Mouse (Mus musculus): ENCODE data around the gene Plk3. TPM values are rescaled to one million over a fixed set of nuclear protein-coding genes. Genes with fewer than 3 reads are reported as not detected.

Plk3 gene
- polyA plus RNA-seq, 3 experiments from 2014 or later, result 13.4 to 19.8 (median 18.8) TPM

DNA sequence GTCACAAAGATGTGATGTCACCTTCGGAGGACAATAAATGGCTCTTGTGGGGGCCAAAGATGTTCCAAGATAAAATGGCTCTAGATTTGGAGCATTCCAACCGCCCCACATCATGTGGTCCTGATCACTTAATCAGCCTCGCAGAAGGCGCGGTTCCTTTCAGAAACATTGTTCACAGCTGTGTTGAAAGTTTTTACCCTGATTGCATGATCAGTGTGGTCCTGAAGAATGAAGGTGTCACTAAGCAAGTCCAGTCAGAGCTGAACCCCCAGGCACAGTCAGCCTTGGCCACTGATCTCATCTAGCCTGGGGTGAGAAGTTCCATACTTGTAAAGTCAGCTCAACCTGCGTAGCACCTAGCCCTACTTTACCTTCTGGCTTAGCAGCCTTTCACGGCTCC is 15.8 kb downstream of the Plk3 start:
- no peak for ATAC-seq

DNA sequence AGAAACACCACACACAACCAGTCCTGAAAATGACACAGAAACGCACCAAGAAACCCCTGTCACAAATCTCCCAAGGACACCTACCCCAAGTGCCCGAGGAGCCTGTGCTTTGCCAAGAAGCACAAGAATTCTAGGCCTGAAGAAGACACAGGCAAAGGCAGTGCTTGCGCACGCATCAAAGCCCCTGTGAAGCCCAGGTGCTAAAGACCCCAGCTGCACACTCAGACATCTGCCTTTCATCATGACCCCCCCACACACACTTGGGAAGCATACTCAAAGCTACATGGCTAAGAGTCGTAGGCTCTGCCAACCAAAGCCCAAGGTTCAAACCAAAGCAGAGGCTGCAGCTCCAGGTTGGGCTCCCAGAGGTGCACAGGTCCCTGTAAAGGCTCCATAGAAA is 18.2 kb downstream of the Plk3 start:
- no peak for ATAC-seq

DNA sequence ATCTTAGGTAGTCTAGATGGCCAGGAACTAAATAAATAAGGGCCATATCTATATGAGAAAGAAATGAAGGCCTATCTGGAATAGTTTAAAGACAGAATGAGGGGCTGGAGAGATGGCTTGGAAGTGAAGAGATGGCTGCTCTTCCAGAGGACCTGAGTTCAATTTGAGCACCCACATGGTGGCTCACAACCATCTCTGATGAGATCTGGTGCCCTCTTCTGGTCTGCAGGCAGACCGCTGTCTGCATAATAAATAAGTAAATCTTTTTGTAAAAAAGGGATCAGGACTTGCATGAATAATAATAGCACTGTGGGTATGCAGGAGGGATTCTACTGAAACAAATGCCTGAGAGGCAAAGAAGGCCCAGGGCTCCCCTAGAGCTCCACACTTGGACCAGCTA is 20.5 kb downstream of the Plk3 start:
- no peak for ATAC-seq

DNA sequence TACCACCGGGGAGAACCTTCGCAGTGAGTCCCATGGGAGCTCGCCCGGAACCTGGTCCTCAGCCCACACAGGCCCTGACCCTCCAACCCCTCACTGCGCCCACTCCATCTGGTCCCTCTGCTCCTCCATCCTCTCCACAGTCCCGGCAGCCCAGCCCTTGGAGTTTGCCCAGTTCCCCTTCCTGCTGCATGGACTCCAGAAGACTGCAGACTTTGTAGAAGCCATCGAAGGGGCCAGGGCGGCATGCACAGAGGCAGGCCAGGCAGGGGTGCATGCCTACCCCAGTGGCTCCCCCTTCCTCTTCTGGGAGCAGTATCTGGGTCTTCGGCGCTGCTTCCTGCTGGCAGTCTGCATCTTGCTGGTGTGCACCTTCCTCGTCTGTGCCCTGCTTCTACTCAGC is 22.8 kb downstream of the Plk3 start:
- no peak for ATAC-seq

DNA sequence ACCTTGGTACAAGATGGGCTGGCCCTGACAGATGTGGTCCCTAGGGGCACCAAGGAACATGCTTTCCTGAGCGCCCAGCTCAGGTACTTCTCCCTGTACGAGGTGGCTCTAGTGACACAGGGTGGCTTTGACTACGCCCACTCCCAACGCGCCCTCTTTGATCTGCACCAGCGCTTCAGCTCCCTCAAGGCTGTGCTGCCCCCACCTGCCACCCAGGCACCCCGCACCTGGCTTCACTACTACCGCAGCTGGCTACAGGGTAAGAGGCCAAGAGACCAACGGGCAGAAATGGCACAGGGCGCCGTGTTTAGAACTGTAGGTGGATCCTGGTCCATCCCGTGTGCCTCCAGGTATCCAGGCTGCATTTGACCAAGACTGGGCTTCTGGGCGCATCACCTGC is 23.5 kb downstream of the Plk3 start:
- no peak for ATAC-seq

DNA sequence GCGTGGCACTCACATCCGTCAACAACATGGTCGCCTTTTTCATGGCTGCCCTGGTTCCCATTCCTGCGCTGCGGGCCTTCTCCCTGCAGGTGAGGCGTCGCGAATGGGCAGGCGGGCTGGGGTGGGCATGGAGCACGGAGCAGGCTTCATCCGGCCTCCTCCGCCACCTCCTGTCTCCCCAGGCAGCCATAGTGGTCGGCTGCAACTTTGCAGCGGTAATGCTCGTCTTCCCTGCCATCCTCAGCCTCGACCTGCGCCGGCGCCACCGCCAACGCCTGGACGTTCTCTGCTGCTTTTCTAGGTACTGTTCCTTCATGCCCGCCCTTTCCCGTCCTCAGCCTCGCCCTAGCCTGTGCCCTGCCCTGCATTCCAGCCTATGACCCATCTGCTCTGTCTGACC is 24.4 kb downstream of the Plk3 start:
- no peak for ATAC-seq

DNA sequence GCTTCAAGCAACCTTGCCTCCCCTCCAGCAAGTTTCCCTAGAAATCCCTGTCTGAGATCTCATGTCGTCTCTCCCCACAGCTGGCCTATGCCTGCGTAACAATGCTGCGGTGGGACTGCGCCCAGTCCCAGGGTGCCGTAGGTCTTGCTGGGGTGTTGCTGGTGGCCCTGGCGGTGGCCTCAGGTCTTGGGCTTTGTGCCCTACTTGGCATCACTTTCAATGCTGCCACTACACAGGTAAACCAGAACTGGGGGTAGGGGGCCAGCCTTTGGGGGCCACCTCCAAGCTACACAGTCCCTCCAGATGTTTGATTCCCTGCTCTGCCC is 25.3 kb downstream of the Plk3 start:
- ATAC-seq, result no peak

DNA sequence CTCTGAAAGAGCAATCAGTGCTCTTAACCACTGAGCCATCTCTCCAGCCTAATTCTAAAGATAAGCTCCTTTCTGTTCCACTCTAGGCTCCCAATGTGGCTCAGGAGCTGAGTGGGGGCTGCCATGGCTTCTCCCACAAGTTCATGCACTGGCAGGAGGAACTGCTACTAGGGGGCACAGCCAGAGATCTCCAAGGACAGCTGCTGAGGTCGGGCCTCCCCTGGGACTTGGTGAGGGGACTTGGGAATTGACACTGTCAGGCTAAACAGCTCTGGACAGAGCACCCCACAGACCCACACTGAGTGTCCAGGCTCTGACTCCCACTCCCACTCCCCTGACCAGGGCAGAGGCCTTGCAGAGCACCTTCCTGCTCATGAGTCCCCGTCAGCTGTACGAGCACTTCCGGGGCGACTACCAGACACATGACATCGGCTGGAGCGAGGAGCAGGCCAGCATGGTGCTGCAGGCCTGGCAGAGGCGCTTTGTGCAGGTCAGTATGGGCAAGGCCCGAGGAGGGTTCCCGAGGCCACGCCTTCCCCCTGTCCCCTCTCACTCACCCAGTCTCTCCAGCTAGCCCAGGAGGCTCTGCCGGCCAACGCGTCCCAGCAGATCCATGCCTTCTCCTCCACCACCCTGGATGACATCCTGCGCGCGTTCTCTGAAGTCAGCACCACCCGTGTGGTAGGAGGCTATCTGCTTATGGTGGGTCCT is 25.8 kb downstream of the Plk3 start:
- ATAC-seq, result no peak

DNA sequence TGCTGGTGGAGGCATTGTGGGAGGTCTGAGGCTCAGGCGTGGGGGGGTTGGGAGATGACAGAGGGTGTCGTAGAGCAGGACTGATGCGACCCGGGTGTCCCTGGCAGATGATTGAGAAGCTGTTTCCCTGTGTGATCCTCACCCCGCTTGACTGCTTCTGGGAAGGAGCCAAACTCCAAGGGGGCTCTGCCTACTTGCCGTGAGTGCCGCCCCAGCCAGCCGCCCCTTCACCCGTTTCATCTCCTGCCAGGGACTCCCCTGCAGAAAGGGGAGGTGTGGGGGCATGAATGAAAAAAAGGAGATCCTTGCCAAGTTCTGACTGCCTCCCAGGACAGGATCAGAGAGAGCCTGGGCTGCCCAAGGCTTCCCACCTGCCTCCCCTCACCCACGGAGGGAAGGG is 28.6 kb downstream of the Plk3 start:
- ATAC-seq, result no peak

DNA sequence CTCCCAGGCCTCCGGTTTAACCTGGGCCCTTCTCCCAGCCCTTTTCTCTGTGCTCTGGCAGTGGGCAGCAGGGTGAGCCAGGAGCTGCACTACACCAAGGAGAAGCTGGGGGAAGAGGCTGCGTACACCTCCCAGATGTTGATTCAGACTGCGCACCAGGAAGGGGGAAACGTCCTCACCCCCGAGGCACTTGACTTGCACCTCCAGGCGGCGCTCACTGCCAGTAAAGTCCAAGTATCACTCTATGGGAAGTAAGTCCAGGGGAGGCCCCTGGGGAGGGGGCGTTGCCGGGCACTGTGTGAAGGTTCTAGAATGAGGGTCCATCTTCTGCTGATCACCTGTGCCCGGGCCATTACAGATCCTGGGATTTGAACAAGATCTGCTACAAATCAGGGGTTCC is 29.1 kb downstream of the Plk3 start:
- no peak for ATAC-seq

DNA sequence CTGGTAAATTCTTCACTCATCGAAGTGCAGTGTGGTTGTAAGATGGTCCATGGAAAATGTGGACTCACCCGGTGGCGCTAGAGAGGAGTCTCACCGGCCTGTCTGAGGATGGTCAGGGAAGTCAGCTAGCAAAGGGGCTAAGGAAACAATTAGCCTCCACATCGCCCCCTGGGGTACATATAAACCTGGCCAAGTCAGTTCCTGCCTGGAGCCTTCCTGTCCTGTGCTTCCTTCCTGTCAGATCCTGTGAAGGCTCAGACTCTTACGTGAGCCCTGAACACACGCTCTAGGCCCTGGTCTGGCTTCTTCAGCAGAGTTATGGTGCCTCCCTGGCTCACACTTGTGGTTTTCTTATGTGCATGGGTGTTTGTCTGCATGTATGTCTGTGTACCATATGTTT is 32.5 kb downstream of the Plk3 start:
- ATAC-seq, result no peak

DNA sequence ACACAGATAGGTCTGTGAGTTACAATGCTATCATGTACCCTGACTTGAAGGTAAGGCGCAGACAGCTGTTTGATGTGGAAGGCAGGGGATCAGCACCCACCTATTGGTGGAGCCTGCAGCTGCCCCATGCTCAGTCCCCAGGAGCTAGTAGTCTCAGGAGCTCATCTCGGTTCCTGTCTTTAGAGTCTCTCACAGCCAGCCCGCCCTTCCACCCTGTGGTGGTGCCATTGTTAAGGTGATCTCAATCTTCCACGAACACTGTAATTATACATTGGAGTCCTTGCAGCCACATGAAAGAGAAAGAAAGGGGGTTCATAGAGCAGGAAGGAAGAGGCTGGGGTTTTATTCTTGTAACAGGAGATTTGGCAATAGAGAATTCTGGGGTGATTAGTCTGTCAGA is 33.7 kb downstream of the Plk3 start:
- ATAC-seq, result no peak

DNA sequence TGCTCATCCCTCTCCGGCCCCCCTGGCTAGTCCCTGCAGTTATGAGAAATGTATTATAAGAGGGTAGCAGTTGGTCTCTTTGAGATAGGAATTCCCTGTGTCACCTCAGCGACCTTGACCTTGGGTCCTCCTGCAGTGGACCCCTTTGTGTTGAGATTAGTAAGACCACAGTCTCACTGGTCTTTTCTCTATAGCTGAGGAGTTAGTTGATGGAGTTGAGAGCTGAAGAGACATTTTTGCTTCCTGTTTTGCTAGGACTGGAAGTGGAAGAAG is 35.1 kb downstream of the Plk3 start:
- ATAC-seq, result no peak

DNA sequence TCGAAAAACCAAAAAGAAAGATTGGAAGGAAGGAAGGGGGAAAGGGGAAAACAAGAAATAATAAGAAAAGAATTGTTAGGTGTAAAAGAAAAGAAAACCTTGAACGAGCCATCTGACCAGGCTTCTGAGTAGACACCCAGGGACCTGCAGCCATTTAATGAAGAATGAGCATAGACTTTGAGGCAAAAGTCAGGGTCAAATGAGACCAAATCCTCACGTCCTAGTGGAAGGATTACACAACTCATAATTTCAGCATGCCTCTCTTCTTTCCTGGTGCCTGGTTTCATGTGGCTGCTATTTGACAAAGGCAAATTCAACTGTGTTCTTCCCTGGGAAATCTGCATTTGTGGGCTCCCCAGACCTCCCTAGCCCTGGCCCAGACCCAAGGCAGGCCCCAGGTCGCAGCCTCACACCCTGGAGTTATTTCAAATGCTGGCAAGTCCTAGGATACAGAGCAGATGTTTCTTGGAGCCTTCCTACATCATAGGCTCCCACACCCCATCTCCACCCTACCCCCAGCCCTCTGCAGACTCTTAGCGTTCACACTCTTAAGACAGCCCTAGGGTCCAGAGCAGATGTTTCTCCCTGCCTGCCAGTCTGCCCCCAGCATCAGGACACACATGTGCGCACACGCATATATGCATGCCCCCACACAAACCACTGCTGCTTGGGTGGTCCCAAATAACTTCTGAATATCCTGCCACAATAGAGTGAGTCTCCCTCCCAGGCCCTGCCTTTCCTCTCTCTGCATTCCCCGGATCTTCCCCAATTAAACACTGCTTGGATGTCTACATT is 35.6 kb downstream of the Plk3 start:
- ATAC-seq, result no peak

DNA sequence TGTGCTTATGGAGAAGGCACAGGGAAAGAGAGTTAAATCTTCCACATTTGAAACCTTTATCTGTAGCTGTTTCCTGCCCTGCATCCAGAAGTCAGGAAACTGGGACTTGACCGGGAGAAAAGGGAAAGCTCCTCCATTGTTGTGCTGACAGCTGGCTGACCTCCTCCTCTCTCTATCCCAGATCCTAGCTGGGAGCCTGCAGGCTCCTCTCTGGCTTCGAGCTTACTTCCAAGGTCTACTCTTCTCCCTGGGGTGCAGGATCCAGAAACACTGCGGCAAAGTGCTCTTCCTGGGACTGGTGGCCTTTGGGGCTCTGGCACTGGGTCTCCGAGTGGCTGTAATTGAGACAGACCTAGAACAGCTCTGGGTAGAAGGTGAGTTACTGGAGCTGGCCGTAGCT is 37.1 kb downstream of the Plk3 start:
- no peak for ATAC-seq

DNA sequence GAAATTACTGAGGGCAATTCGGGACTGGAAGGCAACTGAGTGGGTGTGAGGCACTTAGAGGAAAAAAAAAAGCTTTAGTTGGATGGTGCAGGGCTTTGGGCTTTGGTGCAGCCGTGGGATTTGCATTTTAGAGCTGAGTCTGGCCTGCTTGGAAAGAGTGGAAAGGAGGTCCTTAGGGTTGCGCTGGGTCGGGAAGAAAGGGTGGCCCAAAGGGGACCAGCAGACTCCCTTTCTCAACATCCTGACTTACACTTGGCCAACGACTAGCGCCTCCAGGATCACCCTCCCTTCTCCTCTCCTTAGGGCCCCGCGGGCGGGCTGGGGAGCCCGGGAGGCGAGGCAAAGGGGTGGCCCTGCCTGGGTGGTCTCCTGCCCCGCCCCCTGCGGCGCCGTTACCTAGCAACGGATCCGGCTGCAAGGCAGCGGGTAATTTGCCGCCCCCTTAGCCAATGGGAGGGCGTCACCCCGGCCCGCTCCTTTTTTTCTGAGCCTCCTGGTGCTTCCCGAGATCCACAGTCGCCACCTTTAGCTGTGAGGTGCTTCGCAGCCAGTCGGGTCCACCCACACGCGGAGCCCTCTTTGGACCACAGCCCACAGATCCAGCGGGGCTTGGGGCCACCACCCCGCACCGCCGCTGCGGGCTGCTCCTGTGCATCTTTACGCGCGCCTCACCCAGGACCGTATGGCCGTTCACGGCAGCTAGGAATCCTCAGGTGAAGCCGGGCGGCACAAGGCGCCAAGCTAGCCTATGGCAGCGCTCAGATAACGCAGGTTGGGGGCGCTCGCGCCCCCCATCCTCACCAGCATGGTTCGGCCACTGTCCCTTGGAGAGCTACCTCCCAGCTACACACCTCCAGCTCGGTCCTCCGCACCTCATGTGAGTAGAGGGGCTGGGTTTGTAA is 38.0 kb downstream of the Plk3 start, which contains the start of gene Ptch2:
Gene Ptch2 (plus strand): TSS at position 525 of the 902 bp plus-strand sequence.
- ATAC-seq, result no peak

DNA sequence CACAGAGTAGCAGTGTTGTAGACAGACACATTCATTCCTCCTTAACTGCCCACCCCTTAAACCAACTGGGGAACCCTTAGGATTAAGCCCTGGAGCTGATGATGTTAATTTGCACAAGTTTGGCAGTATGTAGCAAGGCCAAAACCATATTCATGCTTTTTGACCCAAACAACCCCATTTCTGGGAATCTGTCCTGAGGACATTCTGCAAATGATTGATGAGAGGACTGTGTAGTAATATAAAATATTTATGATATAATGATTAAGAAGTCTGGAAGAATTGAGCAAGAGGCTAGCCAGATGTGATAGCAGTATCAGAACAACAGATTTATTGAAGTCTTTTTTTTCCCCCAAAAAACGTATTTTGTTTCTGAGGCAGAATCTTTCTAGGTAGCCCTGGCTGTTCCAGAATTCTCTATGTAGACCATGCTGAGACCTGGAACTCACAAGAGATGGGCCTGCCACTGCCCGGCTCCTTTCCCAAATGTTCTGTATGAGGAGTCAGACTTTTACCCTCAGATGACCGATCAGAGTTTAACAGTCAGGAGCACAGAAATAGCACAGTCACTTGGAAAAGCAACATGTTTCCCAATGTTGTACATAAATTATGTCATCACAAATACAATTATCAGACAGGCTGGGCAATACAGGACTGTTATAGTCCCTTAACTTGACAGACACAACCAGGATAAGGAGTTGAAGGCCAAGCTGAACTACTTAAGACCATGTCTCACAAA is 39.0 kb downstream of the Plk3 start:
- ATAC-seq, result no peak

DNA sequence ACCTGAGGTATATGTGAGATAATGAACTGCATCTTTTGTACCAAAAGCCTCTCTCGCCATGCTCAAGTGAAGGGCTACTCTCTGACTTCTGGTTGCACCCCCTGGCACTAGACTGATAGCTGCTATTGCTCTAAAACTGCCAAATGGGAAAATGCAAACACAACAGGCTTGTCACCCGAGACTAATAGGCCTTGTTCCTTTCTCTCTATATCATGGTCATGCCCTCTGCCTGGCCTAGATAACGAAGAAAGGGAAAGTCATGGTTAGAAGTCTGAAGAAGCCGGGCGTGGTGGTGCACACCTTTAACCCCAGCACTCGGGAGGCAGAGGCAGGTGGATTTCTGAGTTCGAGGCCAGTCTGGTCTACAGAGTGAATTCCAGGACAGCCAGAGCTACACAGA is 43.2 kb downstream of the Plk3 start:
- ATAC-seq, result no peak

DNA sequence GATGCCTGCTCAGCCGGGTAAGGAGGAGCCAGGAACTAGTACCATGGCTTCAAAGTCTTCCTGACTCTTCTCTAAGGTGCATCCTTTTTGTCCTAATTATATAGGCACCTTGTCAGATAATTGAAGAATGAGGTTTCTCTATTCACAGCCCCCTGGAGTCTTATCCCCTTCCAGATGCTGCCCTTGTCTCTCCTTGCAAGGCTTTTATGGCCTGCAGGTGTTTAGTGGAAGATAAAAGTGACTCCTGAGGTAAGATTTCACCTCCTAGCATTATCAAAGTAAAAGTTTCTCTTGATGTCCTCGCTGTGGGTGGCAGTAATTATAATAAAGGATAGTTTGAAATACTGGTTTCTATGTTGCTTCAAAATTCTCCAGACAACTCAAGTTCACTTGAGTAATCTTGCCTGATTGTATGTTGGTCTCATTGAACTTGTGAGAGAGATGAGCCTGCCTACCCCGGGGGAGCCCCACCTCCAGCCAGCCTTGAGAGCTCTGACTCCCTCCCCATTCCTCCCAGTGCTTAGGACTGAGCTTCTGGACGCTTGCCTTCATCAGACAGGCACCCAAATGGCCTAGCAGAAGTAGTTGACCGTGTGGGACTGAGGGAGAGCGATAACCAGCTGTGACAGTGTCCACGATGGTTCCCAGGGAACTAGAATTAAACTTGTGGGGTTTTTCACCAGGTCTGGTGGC is 45.7 kb downstream of the Plk3 start:
- no peak for ATAC-seq

Measured in inflammation-experienced regulatory T-cells, adult 6 months (primary cell).